Mouse (Mus musculus) stomach, embryonic 16.5 days (tissue): ENCODE data around the gene Dazap1. TPM values are rescaled to one million over a fixed set of nuclear protein-coding genes. Genes with fewer than 3 reads are reported as not detected.

ENCODE experiments used
- ATAC-seq: fragments of 200-750 bp; cut with Nextera tagmentation; 2 replicates; pipeline ENCODE4 v1.8.0; 2017; ENCODE audit warnings: moderate number of reproducible peaks, moderate TSS enrichment; ENCODE audit not compliant: insufficient read depth, low FRiP score
- H3K27ac ChIP-seq: fragments of 300-500 bp; sonication (generic); 2 replicates; pipeline ENCODE4 v1.5.1; 2014; ENCODE audit warnings: low read length
- H3K27me3 ChIP-seq: fragments of 300-500 bp; sonication (generic); 2 replicates; pipeline ENCODE4 v1.6.1; 2014; ENCODE audit warnings: low read length, control low read depth, mixed read lengths; ENCODE audit not compliant: control insufficient read depth, insufficient read depth
- H3K36me3 ChIP-seq: fragments of 300-500 bp; sonication (generic); 2 replicates; pipeline ENCODE4 v1.6.1; 2014; ENCODE audit warnings: low read length; ENCODE audit not compliant: control insufficient read depth, insufficient read depth
- H3K4me1 ChIP-seq: fragments of 300-500 bp; sonication (generic); 2 replicates; pipeline ENCODE4 v1.6.1; 2014; ENCODE audit warnings: low read length, control low read depth, mixed read lengths; ENCODE audit not compliant: control insufficient read depth, insufficient read depth
- H3K4me2 ChIP-seq: fragments of 300-500 bp; sonication (generic); 2 replicates; pipeline ENCODE4 v1.6.1; 2014; ENCODE audit warnings: low read depth, low read length, mixed read lengths
- H3K4me3 ChIP-seq: fragments of 300-500 bp; sonication (generic); replicated peaks from 2 replicates; pipeline ENCODE4 v1.5.1; 2014; ENCODE audit warnings: mild to moderate bottlenecking, low read length
- H3K9ac ChIP-seq: fragments of 300-500 bp; sonication (generic); 2 replicates; pipeline ENCODE4 v1.6.1; 2014; ENCODE audit warnings: low read length
- H3K9me3 ChIP-seq: fragments of 300-500 bp; sonication (generic); replicated peaks from 2 replicates; pipeline ENCODE4 v1.6.1; 2016; ENCODE audit warnings: low read length, control low read depth; ENCODE audit not compliant: control insufficient read depth
- whole genome bisulfite sequencing: fragments of 180-500 bp; shearing (Covaris S2); extraction: QIAGEN DNeasy Blood & Tissue Kit; methylation state at CpG from one replicate; pipeline ENCODE4 v1.1.7; 2014; 5-methylcytosine and 5-hydroxymethylcytosine counted together
- polyA plus RNA-seq: library from polyadenylated mRNA; unstranded; fragments of >200 nt; fragmentation: Nextera tagmentation; extraction: Ambion mirVana; gene quantifications from 2 replicates; pipeline ENCODE4 v1.2.1, GENCODE M21; 2015

Dazap1 gene
- polyA plus RNA-seq, 1 experiment from 2014 or later, result 43.9 TPM

- peaks cover 45% of the 10 kb centered on the region for H3K27me3 ChIP-seq
- H3K9me3 ChIP-seq, result no peaks in the 10 kb centered on the region
- 5% methylated on average over 26 of the region's 26 CpGs for WGBS
- H3K36me3 ChIP-seq, result 0 out of 2 replicates have a peak, but pooled peaks cover 8% of the 10 kb centered on the region
- no peak overlapping the region for H3K27ac ChIP-seq
- H3K4me1 ChIP-seq, result peaks cover 13% of the 10 kb centered on the region
- no peak overlapping the region for H3K4me2 ChIP-seq
- H3K9ac ChIP-seq, result no peak overlapping the region
- no peak for ATAC-seq
- no peak overlapping the region; the same call in 1 of the 2 replicates for H3K4me3 ChIP-seq
Observed at GRCm38 (mm10) chr10:80298571-80299281, 37.4 kb downstream of the Dazap1 start.

- Histone ChIP-seq H3K9me3 (no peaks in the 10 kb centered on the region), H3K4me3 (no peak overlapping the region; the same call in 1 of the 2 replicates), H3K4me2 (no peak overlapping the region), H3K27ac (no peak overlapping the region), H3K4me1 (peaks cover 8% of the 10 kb centered on the region), H3K36me3 (0 out of 2 replicates have a peak, but pooled peaks cover 5% of the 10 kb centered on the region), H3K27me3 (peaks cover 45% of the 10 kb centered on the region), H3K9ac (no peak overlapping the region)
- 13% methylated on average over 15 of the region's 15 CpGs for WGBS
- no peak for ATAC-seq
Observed at GRCm38 (mm10) chr10:80299301-80299700, 38.0 kb downstream of the Dazap1 start.

- no peaks in the 10 kb centered on the region for H3K9me3 ChIP-seq
- H3K27ac ChIP-seq, result no peak overlapping the region
- peaks cover 50% of the 10 kb centered on the region for H3K27me3 ChIP-seq
- H3K36me3 ChIP-seq, result no peaks in the 10 kb centered on the region
- no peak overlapping the region for H3K4me3 ChIP-seq
- peaks cover 8% of the 10 kb centered on the region for H3K4me1 ChIP-seq
- no peak overlapping the region for H3K4me2 ChIP-seq
- WGBS, result 54% methylated on average over 10 of the region's 10 CpGs
- no peak for ATAC-seq
- H3K9ac ChIP-seq, result no peak overlapping the region
Observed at GRCm38 (mm10) chr10:80299824-80300223, 38.5 kb downstream of the Dazap1 start.

- no peak overlapping the region for H3K27ac ChIP-seq
- H3K4me2 ChIP-seq, result no peak overlapping the region
- H3K27me3 ChIP-seq, result peaks cover 59% of the 10 kb centered on the region
- H3K4me1 ChIP-seq, result peaks cover 7% of the 10 kb centered on the region; the same call in 1 of the 2 replicates
- H3K9me3 ChIP-seq, result no peaks in the 10 kb centered on the region
- no peaks in the 10 kb centered on the region for H3K36me3 ChIP-seq
- no peak for ATAC-seq
- H3K4me3 ChIP-seq, result no peak overlapping the region
- 36% methylated on average over 11 of the region's 11 CpGs for WGBS
- H3K9ac ChIP-seq, result 0 out of 2 replicates have a peak overlapping the region, but pooled peaks have one; percentile 22
Observed at GRCm38 (mm10) chr10:80300672-80301181, 39.4 kb downstream of the Dazap1 start.

GRCm38 (mm10) chr10:80301256-80302081 is 40.2 kb downstream of the Dazap1 start:
- Histone ChIP-seq H3K36me3 (no peaks in the 10 kb centered on the region), H3K27ac (no peak overlapping the region), H3K9me3 (no peaks in the 10 kb centered on the region), H3K4me3 (no peak overlapping the region), H3K4me1 (peaks cover 4% of the 10 kb centered on the region; the same call in 1 of the 2 replicates), H3K9ac (peak overlapping the region; percentile 22; the same call in 1 of the 2 replicates), H3K27me3 (peaks cover 64% of the 10 kb centered on the region), H3K4me2 (no peak overlapping the region; the same call in 1 of the 2 replicates)
- WGBS, result 70% methylated on average over 10 of the region's 10 CpGs
- no peak for ATAC-seq

- no peak overlapping the region for H3K4me3 ChIP-seq
Observed at GRCm38 (mm10) chr10:80302082-80302355, 40.7 kb downstream of the Dazap1 start.

GRCm38 (mm10) chr10:80302471-80302881 is 41.2 kb downstream of the Dazap1 start:
- H3K27ac ChIP-seq, result no peak overlapping the region; the same call in 1 of the 2 replicates

More at GRCm38 (mm10) chr10:80302082-80302355, 40.7 kb downstream of the Dazap1 start:
- 66% methylated on average over 5 of the region's 5 CpGs for WGBS
- Histone ChIP-seq H3K9ac (peak overlapping the region; percentile 40; the same call in 1 of the 2 replicates), H3K9me3 (no peaks in the 10 kb centered on the region), H3K36me3 (no peaks in the 10 kb centered on the region), H3K27me3 (peaks cover 64% of the 10 kb centered on the region), H3K4me1 (peaks cover 4% of the 10 kb centered on the region; the same call in 1 of the 2 replicates), H3K27ac (no peak overlapping the region), H3K4me2 (no peak overlapping the region; the same call in 1 of the 2 replicates)
- ATAC-seq, result no peak

GRCm38 (mm10) chr10:80304458-80304857 is 43.2 kb downstream of the Dazap1 start:
- peak overlapping the region; percentile 10; the same call in 1 of the 2 replicates for H3K4me3 ChIP-seq
- no peaks in the 10 kb centered on the region for H3K36me3 ChIP-seq
- no peaks in the 10 kb centered on the region for H3K9me3 ChIP-seq
- H3K27ac ChIP-seq, result no peak overlapping the region
- H3K4me2 ChIP-seq, result no peak overlapping the region
- H3K9ac ChIP-seq, result no peak overlapping the region
- peaks cover 49% of the 10 kb centered on the region for H3K27me3 ChIP-seq
- 0 out of 2 replicates have a peak, but pooled peaks have one; percentile 4 for ATAC-seq
- 29% methylated on average over 12 of the region's 12 CpGs for WGBS
- H3K4me1 ChIP-seq, result peaks cover 4% of the 10 kb centered on the region; the same call in 1 of the 2 replicates

More at GRCm38 (mm10) chr10:80302471-80302881, 41.2 kb downstream of the Dazap1 start:
- Histone ChIP-seq H3K9me3 (no peaks in the 10 kb centered on the region), H3K4me1 (peaks cover 4% of the 10 kb centered on the region; the same call in 1 of the 2 replicates), H3K27me3 (peaks cover 64% of the 10 kb centered on the region), H3K4me3 (no peak overlapping the region), H3K4me2 (no peak overlapping the region), H3K9ac (peak overlapping the region; percentile 40; the same call in 1 of the 2 replicates), H3K36me3 (no peaks in the 10 kb centered on the region)
- peak; percentile 76 for ATAC-seq
- WGBS, result 14% methylated on average over 9 of the region's 9 CpGs
